Mouse (Mus musculus) embryonic facial prominence, embryonic 11.5 days (tissue): ENCODE measurements at regions not wholly inside any gene's neighbourhood (a gene's known extent, or its start where the extent isn't known, plus 50 kb on each side); places are given as distances from the start of the nearest gene placed in this dataset.

Source experiments
- ATAC-seq: fragments of 200-750 bp; cut with Nextera tagmentation; replicated peaks from 2 replicates; pipeline ENCODE4 v1.8.0; 2017; ENCODE audit warnings: low read depth; ENCODE audit not compliant: insufficient number of reproducible peaks, low FRiP score, low TSS enrichment
- DNase-seq: peaks from one replicate; pipeline ENCODE4 v3.0.0-alpha.2; 2015; ENCODE audit warnings: low spot score
- H3K27ac ChIP-seq: fragments of 300-500 bp; sonication (generic); replicated peaks from 2 replicates; pipeline ENCODE4 v1.5.1; 2014; ENCODE audit warnings: mild to moderate bottlenecking, low read depth, low read length, control low read depth
- H3K27me3 ChIP-seq: fragments of 300-500 bp; sonication (generic); 2 replicates; pipeline ENCODE4 v1.6.1; 2014; ENCODE audit warnings: mild to moderate bottlenecking, low read length, moderate library complexity, mixed read lengths; ENCODE audit not compliant: control insufficient read depth, insufficient read depth
- H3K36me3 ChIP-seq: fragments of 300-500 bp; sonication (generic); replicated peaks from 2 replicates; pipeline ENCODE4 v1.6.1; 2014; ENCODE audit warnings: low read depth, mild to moderate bottlenecking, low read length, moderate library complexity, mixed read lengths; ENCODE audit not compliant: control insufficient read depth, insufficient read depth
- H3K4me1 ChIP-seq: fragments of 300-500 bp; sonication (generic); 2 replicates; pipeline ENCODE4 v1.6.1; 2014; ENCODE audit warnings: low read length, mixed read lengths; ENCODE audit not compliant: control insufficient read depth, insufficient read depth
- H3K4me2 ChIP-seq: fragments of 300-500 bp; sonication (generic); 2 replicates; pipeline ENCODE4 v1.6.1; 2014; ENCODE audit warnings: low read depth, mild to moderate bottlenecking, control low read depth, low read length, moderate library complexity
- H3K4me3 ChIP-seq: fragments of 300-500 bp; sonication (generic); 2 replicates; pipeline ENCODE4 v1.5.1; 2014; ENCODE audit warnings: low read depth, low read length, control low read depth
- H3K9ac ChIP-seq: fragments of 300-500 bp; sonication (generic); replicated peaks from 2 replicates; pipeline ENCODE4 v1.6.1; 2014; ENCODE audit warnings: mild to moderate bottlenecking, control low read depth, low read length
- H3K9me3 ChIP-seq: fragments of 300-500 bp; sonication (generic); replicated peaks from 2 replicates; pipeline ENCODE4 v1.6.1; 2016; ENCODE audit warnings: mild to moderate bottlenecking, low read length, inconsistent platforms, mixed read lengths; ENCODE audit not compliant: control insufficient read depth
- WGBS: fragments of 180-500 bp; shearing (Covaris S2); extraction: QIAGEN DNeasy Blood & Tissue Kit; methylation state at CpG from one replicate; pipeline ENCODE4 v1.1.7; 2014; 5-methylcytosine and 5-hydroxymethylcytosine counted together

DNA sequence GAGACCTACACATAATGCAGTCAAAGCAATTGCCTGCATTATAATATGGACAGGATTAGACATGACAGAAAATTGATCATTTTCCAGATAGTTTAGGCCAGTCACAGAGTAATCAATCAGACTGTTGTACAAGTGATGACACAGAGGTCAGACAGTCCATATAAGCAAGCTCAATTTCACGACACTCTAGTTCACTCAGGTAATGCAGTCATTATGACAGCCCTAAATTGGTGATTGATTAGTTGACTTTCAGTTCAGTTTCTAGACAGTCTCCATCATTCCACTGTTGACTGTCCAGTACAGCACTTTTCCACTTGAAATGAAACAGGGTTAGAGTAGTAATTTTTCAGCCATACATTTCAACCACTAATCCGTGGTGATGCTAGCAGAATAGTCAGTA, 620.5 kb upstream of the B3galt2 start:
- H3K4me3 ChIP-seq = no peak overlapping the region
- no peaks in the 10 kb centered on the region for H3K27me3 ChIP-seq
- H3K4me2 ChIP-seq = no peak overlapping the region
- H3K27ac ChIP-seq = no peak overlapping the region
- H3K9ac ChIP-seq = no peak overlapping the region
- no peaks in the 10 kb centered on the region for H3K9me3 ChIP-seq
- no peaks in the 10 kb centered on the region for H3K4me1 ChIP-seq
- ATAC-seq (0 out of 2 replicates have a peak, but pooled peaks have one; percentile 34), DNase-seq (no peak)
- no peaks in the 10 kb centered on the region for H3K36me3 ChIP-seq
- 70% methylated on average over 2 of the region's 2 CpGs for WGBS

DNA sequence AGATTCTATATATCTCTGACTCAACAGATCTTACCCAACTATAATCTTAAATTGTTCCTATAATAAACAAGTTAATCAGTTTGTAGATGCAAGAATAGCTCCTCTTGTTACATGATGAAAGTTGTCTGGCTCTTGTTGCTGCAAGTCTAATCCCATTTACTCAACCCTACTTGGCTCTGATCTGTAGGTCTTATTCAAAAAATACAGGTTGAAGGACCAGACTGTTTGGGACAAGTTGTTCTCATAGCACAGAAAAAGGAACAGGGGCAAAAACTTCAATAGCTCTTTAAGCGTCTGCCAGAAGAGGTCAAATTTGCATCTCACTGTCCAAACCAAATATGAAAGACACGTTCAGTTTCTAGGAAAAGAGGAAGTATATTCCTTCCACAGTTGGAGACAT, 587.3 kb upstream of the B3galt2 start:
- Histone ChIP-seq H3K27me3 (no peaks in the 10 kb centered on the region), H3K4me1 (no peaks in the 10 kb centered on the region), H3K4me2 (no peak overlapping the region), H3K9me3 (no peaks in the 10 kb centered on the region), H3K27ac (no peak overlapping the region), H3K4me3 (no peak overlapping the region), H3K36me3 (no peaks in the 10 kb centered on the region), H3K9ac (no peak overlapping the region)
- ATAC-seq (no peak), DNase-seq (no peak)
- 78% methylated on average over 2 of the region's 2 CpGs for WGBS

DNA sequence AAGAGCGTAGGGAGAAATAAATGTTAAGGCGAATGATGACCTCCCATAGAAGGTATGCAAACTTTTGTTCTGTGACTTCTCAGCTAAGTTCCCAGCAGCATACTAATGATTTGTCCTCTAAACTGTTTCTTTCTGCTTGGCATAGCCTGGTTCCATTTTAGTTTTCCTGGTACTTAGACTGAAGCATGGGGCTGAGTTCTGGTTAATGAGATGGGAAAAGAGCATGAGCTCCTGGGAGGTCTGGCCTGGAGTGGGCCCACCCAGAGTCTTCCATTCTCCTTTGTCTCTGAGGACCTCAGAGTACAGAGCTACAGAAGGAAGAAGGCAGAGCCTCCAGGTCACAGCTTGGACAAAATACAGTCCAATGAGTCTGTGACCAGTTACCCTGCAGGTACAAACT, 586.9 kb upstream of the B3galt2 start:
- DNase-seq (no peak), ATAC-seq (no peak)
- no peaks in the 10 kb centered on the region for H3K27me3 ChIP-seq
- H3K4me1 ChIP-seq = no peaks in the 10 kb centered on the region
- no peak overlapping the region for H3K4me3 ChIP-seq
- H3K9ac ChIP-seq = no peak overlapping the region
- no peaks in the 10 kb centered on the region for H3K36me3 ChIP-seq
- H3K9me3 ChIP-seq = no peaks in the 10 kb centered on the region
- WGBS = 97% methylated on average over 2 of the region's 2 CpGs
- no peak overlapping the region for H3K27ac ChIP-seq
- no peak overlapping the region for H3K4me2 ChIP-seq

DNA sequence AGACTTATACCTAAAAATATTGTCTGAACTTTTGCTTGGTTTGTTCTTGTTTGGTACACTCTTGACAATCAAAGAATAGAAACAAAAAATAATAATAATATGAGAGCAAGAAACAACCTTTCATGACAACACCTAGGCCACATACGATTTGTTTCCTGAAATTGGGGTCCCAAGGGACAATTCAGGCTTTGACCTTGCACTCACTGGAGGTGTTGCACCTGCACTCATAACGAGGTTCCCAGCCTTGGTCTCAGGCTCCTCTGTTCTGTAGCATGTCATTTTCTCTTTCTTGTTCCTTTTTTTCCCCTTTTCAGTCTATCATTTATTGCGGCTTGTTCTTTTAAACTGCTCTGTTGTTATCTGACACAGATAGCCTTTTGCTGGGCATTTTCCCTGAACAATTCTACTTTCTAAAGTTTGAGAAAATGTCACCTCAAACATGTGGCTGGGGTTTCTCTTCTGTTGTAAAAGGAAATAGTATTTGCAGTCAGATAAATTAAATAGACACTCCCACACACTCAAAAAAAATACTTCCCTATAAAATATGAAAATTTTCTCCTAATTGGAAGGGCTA, 585.9 kb upstream of the B3galt2 start:
- no peak for ATAC-seq
- Histone ChIP-seq H3K4me2 (no peak overlapping the region), H3K27me3 (no peaks in the 10 kb centered on the region), H3K4me3 (no peak overlapping the region), H3K27ac (no peak overlapping the region), H3K9me3 (no peaks in the 10 kb centered on the region), H3K4me1 (no peaks in the 10 kb centered on the region), H3K9ac (no peak overlapping the region), H3K36me3 (no peaks in the 10 kb centered on the region)
- no peak for DNase-seq
- 72% methylated on average over 3 of the region's 3 CpGs for WGBS

DNA sequence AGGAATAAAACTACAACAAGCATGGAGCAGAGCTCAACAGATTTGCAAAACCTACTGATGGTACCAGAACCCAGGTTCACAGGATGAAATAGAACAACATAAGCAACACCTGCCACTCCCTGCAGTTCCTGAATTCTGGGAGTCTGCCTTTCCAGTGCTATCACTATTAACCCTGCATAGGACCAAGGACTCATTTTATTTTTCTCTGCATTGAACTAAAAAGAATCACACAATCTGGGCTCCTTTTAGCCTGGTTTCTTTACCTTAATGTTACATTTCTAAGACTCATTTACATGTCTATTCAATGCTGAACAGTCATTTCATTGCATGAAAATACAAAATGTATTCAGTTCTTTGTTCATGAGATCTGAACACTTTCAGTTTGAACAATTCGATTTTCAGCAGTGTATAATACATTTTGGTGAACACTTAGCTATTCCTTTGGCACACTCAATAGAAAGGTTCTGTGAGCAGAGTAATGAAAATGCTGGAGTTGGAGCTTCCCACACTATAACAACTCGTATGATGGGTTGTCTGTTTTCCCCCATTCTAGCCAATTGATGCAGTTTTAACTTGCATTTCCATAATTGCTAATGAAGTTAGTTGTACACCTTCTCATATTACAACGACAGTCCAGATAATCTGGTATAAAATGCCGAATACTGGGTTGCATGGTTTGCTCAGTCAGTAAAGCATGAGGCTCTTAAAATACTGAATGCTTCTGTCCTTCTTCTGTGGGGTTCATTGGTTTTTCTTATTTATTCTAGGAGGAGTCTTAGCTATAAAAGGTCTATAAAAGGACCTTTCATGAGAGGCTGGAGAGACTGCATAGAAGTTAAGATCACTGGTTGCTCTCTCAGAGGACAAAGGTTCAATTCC, 579.5 kb upstream of the B3galt2 start:
- H3K36me3 ChIP-seq = no peaks in the 10 kb centered on the region
- no peak overlapping the region for H3K4me3 ChIP-seq
- 62% methylated on average over 4 of the region's 4 CpGs for WGBS
- H3K4me1 ChIP-seq = no peaks in the 10 kb centered on the region
- no peak overlapping the region for H3K27ac ChIP-seq
- no peaks in the 10 kb centered on the region for H3K9me3 ChIP-seq
- DNase-seq (no peak), ATAC-seq (no peak)
- no peak overlapping the region for H3K4me2 ChIP-seq
- no peak overlapping the region for H3K9ac ChIP-seq
- no peaks in the 10 kb centered on the region for H3K27me3 ChIP-seq

DNA sequence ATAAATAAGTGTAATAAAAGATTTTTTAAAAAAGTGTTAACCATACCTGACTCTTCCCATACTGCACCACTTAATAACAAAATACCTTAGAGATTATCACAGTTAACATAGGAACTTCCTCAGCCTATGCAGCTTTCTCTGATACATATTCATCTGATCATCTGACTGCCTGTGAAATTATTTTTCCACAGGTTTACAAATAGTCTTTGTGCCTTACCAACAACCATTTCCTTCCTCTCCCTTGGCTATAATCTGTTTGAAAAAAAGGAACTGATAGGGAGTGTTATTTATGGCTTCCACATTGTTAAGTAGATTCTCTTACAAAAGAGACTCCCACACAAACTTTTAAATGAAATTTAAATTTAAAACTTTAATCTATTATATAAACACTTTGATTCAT, 575.0 kb upstream of the B3galt2 start:
- no peak overlapping the region for H3K27ac ChIP-seq
- no peaks in the 10 kb centered on the region for H3K9me3 ChIP-seq
- no peaks in the 10 kb centered on the region for H3K27me3 ChIP-seq
- H3K4me2 ChIP-seq = no peak overlapping the region
- H3K4me1 ChIP-seq = no peaks in the 10 kb centered on the region
- DNase-seq = no peak
- H3K9ac ChIP-seq = no peak overlapping the region
- no peak overlapping the region for H3K4me3 ChIP-seq
- no peaks in the 10 kb centered on the region for H3K36me3 ChIP-seq
- no peak for ATAC-seq

DNA sequence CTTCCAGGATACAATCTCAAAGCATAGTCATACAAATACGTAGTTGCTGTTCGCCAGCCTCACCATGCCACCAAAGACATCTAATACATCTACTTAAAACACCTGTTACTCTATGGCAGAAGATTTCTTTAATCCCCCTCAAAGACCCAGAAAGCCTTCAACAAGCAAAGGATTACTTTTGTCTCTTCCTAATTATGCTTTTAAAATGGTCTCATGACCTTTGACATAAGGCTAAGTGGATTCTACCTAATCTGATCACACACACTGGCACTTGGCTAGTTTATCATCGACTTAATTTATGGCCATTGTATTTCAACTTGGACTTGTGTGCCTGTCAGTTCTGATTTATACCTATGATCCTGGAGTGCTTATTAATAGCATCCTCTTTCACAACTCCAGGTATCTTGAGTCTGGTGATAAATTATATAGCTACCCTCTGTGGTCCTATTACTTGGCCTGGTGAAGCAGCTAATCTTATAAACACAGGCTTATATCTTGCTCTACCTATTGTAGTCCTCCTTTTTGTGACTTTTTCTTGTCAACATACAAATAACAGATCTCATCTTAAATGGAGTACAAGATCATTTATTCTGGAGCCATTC, 568.6 kb upstream of the B3galt2 start:
- ATAC-seq (no peak), DNase-seq (peak; percentile 3)
- H3K9ac ChIP-seq = no peak overlapping the region
- no peak overlapping the region for H3K4me2 ChIP-seq
- no peak overlapping the region for H3K4me3 ChIP-seq
- H3K27me3 ChIP-seq = no peaks in the 10 kb centered on the region
- 71% methylated on average over 3 of the region's 3 CpGs for WGBS
- no peaks in the 10 kb centered on the region for H3K9me3 ChIP-seq
- H3K27ac ChIP-seq = no peak overlapping the region
- no peaks in the 10 kb centered on the region for H3K36me3 ChIP-seq
- no peaks in the 10 kb centered on the region for H3K4me1 ChIP-seq

DNA sequence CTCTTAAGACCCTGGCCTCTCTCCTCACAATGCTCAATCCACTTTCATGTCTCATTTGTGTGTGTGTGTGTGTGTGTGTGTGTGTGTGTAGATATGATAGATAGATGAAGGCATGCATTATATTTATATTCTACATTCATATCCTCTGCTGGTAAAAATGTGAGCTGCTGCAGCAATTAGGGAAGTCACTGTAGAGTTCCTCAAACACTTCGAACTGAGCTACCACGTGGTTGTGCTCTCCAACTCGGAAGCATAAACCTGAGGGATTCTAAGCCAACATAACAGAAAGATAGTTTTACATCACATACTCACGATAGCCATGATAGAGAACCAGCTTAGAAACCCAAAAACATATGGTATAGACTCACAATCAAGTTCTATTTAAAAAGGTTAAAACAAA, 565.5 kb upstream of the B3galt2 start:
- 86% methylated on average over 4 of the region's 4 CpGs for WGBS
- no peak overlapping the region for H3K27ac ChIP-seq
- no peaks in the 10 kb centered on the region for H3K36me3 ChIP-seq
- DNase-seq (no peak), ATAC-seq (no peak)
- H3K27me3 ChIP-seq = no peaks in the 10 kb centered on the region
- no peak overlapping the region for H3K9ac ChIP-seq
- H3K9me3 ChIP-seq = no peaks in the 10 kb centered on the region
- H3K4me3 ChIP-seq = no peak overlapping the region
- H3K4me2 ChIP-seq = no peak overlapping the region
- H3K4me1 ChIP-seq = no peaks in the 10 kb centered on the region
